Mouse (Mus musculus) yolk sac, embryonic 10.5 days (tissue): ENCODE results near the gene Otog.

ENCODE experiments used
- DNase-seq: peaks from one replicate; pipeline ENCODE4 v3.0.0-alpha.2; 2017; ENCODE audit warnings: low spot score

Gene Otog

GRCm38 (mm10) chr7:46240696-46241095, at the start of gene Otog:
Otog (plus strand) TSS chr7:46240987.
- DNase-seq: no peak

- DNase-seq: no peak
Measured at GRCm38 (mm10) chr7:46195356-46195755, 45.4 kb upstream of the Otog start.

GRCm38 (mm10) chr7:46200021-46200420, 40.8 kb upstream of the Otog start:
- no peak for DNase-seq

GRCm38 (mm10) chr7:46201649-46202048, 39.1 kb upstream of the Otog start:
- peak; percentile 7 for DNase-seq

GRCm38 (mm10) chr7:46204046-46204471, 36.7 kb upstream of the Otog start:
- no peak for DNase-seq

- no peak for DNase-seq
Measured at GRCm38 (mm10) chr7:46204775-46205174, 36.0 kb upstream of the Otog start.

- no peak for DNase-seq
Measured at GRCm38 (mm10) chr7:46208131-46208530, 32.7 kb upstream of the Otog start.

- no peak for DNase-seq
Measured at GRCm38 (mm10) chr7:46210276-46210675, 30.5 kb upstream of the Otog start.

- no peak for DNase-seq
Measured at GRCm38 (mm10) chr7:46216481-46216880, 24.3 kb upstream of the Otog start.

- DNase-seq: peak; percentile 23
Measured at GRCm38 (mm10) chr7:46218415-46218814, 22.4 kb upstream of the Otog start.

GRCm38 (mm10) chr7:46220591-46221129, 20.1 kb upstream of the Otog start:
- DNase-seq: no peak

GRCm38 (mm10) chr7:46226253-46226652, 14.5 kb upstream of the Otog start:
- no peak for DNase-seq

GRCm38 (mm10) chr7:46226936-46227335, 13.9 kb upstream of the Otog start:
- no peak for DNase-seq

- no peak for DNase-seq
Measured at GRCm38 (mm10) chr7:46235948-46236347, 4.8 kb upstream of the Otog start.

GRCm38 (mm10) chr7:46236363-46236762, 4.4 kb upstream of the Otog start:
- peak; percentile 24 for DNase-seq

- peak; percentile 63 for DNase-seq
Measured at GRCm38 (mm10) chr7:46237192-46237591, 3.6 kb upstream of the Otog start.

GRCm38 (mm10) chr7:46238346-46238745, 2.4 kb upstream of the Otog start, which contains the start of gene Ush1c:
Ush1c (minus strand) TSS chr7:46238503.
- DNase-seq: peak; percentile 73

- no peak for DNase-seq
Measured at GRCm38 (mm10) chr7:46240091-46240490, 696 bp upstream of the Otog start.

- no peak for DNase-seq
Measured at GRCm38 (mm10) chr7:46246876-46247275, 6.1 kb downstream of the Otog start.

GRCm38 (mm10) chr7:46247606-46248005, 6.8 kb downstream of the Otog start:
- no peak for DNase-seq

- DNase-seq: no peak
Measured at GRCm38 (mm10) chr7:46251841-46252240, 11.1 kb downstream of the Otog start.

GRCm38 (mm10) chr7:46276156-46276555, 35.4 kb downstream of the Otog start:
- no peak for DNase-seq

- peak; percentile 9 for DNase-seq
Measured at GRCm38 (mm10) chr7:46279946-46280345, 39.2 kb downstream of the Otog start.

- DNase-seq: no peak
Measured at GRCm38 (mm10) chr7:46280896-46281295, 40.1 kb downstream of the Otog start.
